8 mouse cellular contexts compared by ENCODE assay signal in the genomic region with DNA sequence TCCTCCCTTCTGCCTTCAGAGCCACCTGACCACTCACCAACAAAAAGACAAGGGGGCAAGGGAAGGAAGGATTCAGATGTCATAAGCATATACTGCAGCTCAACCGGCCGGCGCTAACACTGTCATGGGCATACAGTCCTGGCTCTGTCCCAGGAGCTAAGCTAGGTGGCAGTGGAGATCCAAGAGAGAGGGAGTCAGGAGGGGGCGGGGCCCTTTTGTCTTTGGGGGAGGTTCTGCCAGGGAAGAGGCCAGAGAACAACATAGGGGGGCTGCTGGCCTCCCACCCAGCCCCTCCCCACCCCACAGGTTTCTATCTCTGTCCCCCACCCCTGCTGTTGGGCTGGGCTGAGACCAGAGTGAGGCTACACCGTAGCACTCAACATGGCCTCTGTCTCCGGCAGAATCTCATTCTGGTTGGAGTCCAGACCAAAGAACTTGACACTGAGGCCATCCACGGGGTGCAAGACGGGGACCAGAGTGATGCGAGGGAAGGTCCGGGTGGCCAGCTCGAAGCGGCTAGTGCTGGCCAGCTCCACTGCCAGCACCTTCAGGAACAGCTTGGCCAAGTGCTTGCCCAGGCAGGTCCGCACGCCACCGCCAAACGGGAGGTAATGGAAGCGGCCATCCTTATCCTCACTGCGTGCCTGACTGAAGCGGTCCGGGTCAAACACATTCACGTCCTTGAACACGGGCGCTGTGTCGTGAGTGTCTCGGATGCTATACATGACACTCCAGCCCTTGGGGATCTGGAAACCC. TPM values are rescaled to one million over a fixed set of nuclear protein-coding genes. Genes with fewer than 3 reads are reported as not detected.
DNase-seq lines count a peak whose midpoint lies in the region; ATAC-seq lines count a peak whose summit lies in the region.

No protein-coding gene starts in this region.

- H3K27ac ChIP-seq in hindbrain, embryonic 13.5 days, result no peak overlapping the region
- H3K27ac ChIP-seq in midbrain, embryonic 15.5 days, result no peak overlapping the region

- peak; percentile 68 for DNase-seq in left cerebral cortex, postnatal 4 days
- DNase-seq in left cerebral cortex, adult 9 months (ENCODE audit: low spot score in 2 of 2), result no peak
- peak; percentile 72 for DNase-seq in embryo, embryonic 11 days
- DNase-seq in ovary, postnatal 10 days (ENCODE audit: low spot score), result no peak
- DNase-seq in urinary bladder, adult 18-20 months (ENCODE audit: low spot score in 2 of 2), result no peak
- DNase-seq in layer of hippocampus, adult 8-10 months (ENCODE audit: low spot score in 2 of 2), result no peak

- peak overlapping the region; percentile 29 for H3K4me2 ChIP-seq in hindbrain, embryonic 13.5 days
- H3K4me2 ChIP-seq in midbrain, embryonic 15.5 days, result peak overlapping the region; percentile 36

- no peak overlapping the region for H3K9ac ChIP-seq in hindbrain, embryonic 13.5 days
- no peak overlapping the region for H3K9ac ChIP-seq in midbrain, embryonic 15.5 days

- WGBS in hindbrain, embryonic 13.5 days, result 27% methylated on average over 25 of the region's 25 CpGs
- WGBS in midbrain, embryonic 15.5 days, result 31% methylated on average over 25 of the region's 25 CpGs

- intact Hi-C loops in left cerebral cortex, postnatal 4 days (cut with DNase I), result no loop called here

- peaks cover 5% of the 10 kb centered on the region; the same call in 1 of the 2 replicates for H3K36me3 ChIP-seq in hindbrain, embryonic 13.5 days
- H3K36me3 ChIP-seq in midbrain, embryonic 15.5 days (replicated peaks), result no peaks in the 10 kb centered on the region

- peak; percentile 30 for ATAC-seq in hindbrain, embryonic 13.5 days (ENCODE audit: low FRiP score)
- ATAC-seq in midbrain, embryonic 15.5 days (replicated peaks), result peak; percentile 75

- H3K27me3 ChIP-seq in hindbrain, embryonic 13.5 days, result peaks cover 62% of the 10 kb centered on the region
- H3K27me3 ChIP-seq in midbrain, embryonic 15.5 days (replicated peaks), result peaks cover 3% of the 10 kb centered on the region; the same call in 1 of the 2 replicates

- H3K4me3 ChIP-seq in hindbrain, embryonic 13.5 days, result peak overlapping the region; percentile 10; the same call in 1 of the 2 replicates
- peak overlapping the region; percentile 13 for H3K4me3 ChIP-seq in midbrain, embryonic 15.5 days

- H3K9me3 ChIP-seq in hindbrain, embryonic 13.5 days, result no peaks in the 10 kb centered on the region
- no peaks in the 10 kb centered on the region for H3K9me3 ChIP-seq in midbrain, embryonic 15.5 days

- peaks cover 39% of the 10 kb centered on the region for H3K4me1 ChIP-seq in hindbrain, embryonic 13.5 days (replicated peaks)
- peaks cover 13% of the 10 kb centered on the region; the same call in 1 of the 2 replicates for H3K4me1 ChIP-seq in midbrain, embryonic 15.5 days

RNA-seq across cellular contexts. Expression of a gene that starts 19.6 kb away (rescaled TPM):
- 10 to 100 TPM; 28.9 to 29.7 TPM for total RNA-seq in left cerebral cortex, postnatal 4 days (2021)
- polyA plus RNA-seq in hindbrain, embryonic 13.5 days (2015; fragmentation: Nextera tagmentation; extraction: Ambion mirVana), result 55.5 and 62.8 TPM in 2 replicates
- 14.0 and 21.0 TPM in 2 replicates for polyA plus RNA-seq in midbrain, embryonic 15.5 days (2015; fragmentation: Nextera tagmentation; extraction: Ambion mirVana)
- 10 to 100 TPM in 2 of 4 experiments, 1 to 10 TPM in 2; 8.4 to 10.5 (median 9.3) TPM for total RNA-seq in layer of hippocampus, adult 8-10 months (2022)

Comparison
In these comparisons a context has a peak if more than half of its experiments do, and no peak if none do; other contexts are left out.
1. DNase-seq: peak in left cerebral cortex, postnatal 4 days (single experiment) and embryo, embryonic 11 days (single experiment); none in left cerebral cortex, adult 9 months (0 of 2), ovary, postnatal 10 days (single experiment), urinary bladder, adult 18-20 months (0 of 2) and layer of hippocampus, adult 8-10 months (0 of 2).